Mouse (Mus musculus): Measurements from ENCODE around the gene Antxr2.

DNA sequence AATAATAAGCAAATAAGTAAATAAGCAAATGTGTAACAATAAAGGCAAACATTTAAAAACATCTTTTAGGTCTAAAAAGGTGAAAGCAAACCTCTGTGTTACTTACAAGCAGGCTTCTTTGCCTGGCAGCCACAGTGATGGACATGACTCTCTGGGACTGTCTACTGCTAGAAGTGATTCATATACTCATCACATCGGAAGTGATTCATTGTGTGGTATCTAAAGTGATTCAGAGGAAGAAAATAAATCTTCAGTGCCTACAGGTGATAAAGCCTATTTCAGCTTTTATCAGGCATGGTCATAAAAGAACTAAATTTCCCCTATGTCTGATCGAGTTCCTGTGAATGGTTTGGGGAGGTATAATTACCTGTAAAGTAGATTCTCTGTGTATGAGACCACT is 4.1 kb upstream of the Antxr2 start:
- TF ChIP-seq CTCF (IDR thresholded peaks at IDR 0.05) (no peak), EP300 (IDR thresholded peaks at IDR 0.05) (no peak)
